Mouse (Mus musculus): ENCODE data around the gene Olfr273. TPM values are rescaled to one million over a fixed set of nuclear protein-coding genes. Genes with fewer than 3 reads are reported as not detected.
"Not testable (repeated sequence)": the region's sequence is repeated elsewhere in the genome, so short reads cannot be mapped to it uniquely, and the experiment has no call there.

Olfr273 gene
- polyA plus RNA-seq (2016; fragmentation: Nextera tagmentation; extraction: Ambion mirVana): not detected in 2 replicates

- H3K4me3 ChIP-seq (replicated peaks): no peak within 1 kb of the TSS
- H3K9me3 ChIP-seq: no peaks in the 10 kb centered on the region
- ATAC-seq (ENCODE audit: insufficient number of reproducible peaks, insufficient read depth, low FRiP score, low TSS enrichment, low read depth): no peak
- H3K27ac ChIP-seq: no peak within 1 kb of the TSS
- 73% methylated on average over 1 of the region's 1 CpGs for WGBS
- no peak within 1 kb of the TSS for H3K4me2 ChIP-seq
- no peaks in the 10 kb centered on the region for H3K27me3 ChIP-seq
- H3K4me1 ChIP-seq (replicated peaks): no peaks in the 10 kb centered on the region
- no peaks in the 10 kb centered on the region for H3K36me3 ChIP-seq
- no peak within 1 kb of the TSS for H3K9ac ChIP-seq (replicated peaks)
Observed at GRCm38 (mm10) chr4:52859136-52859535, at the start of gene Olfr273. Olfr273 (minus strand) TSS chr4:52859236.

DNA sequence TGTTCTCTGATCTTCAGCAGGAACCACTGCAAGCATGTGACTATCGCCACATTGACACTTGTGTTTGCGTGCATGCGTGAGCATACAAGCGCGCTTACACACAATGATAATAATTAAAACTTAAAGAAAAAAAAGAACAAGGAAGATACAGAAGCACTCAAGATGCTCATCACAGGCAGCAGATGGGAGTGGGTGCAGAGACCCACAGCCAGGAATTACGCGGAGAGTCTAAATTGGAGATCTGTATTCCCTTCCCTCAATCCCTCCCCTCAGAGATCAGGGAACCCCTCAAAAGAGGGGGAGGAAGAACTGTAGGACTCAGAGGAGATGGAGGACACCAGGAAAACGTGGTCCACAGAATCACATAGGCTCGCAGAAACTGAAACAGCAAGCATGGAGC lies 5.1 kb upstream of the Olfr273 start:
- Histone ChIP-seq H3K9ac (replicated peaks) (no peak overlapping the region), H3K4me3 (replicated peaks) (no peak overlapping the region), H3K36me3 (no peaks in the 10 kb centered on the region), H3K9me3 (no peaks in the 10 kb centered on the region), H3K27ac (no peak overlapping the region), H3K4me2 (no peak overlapping the region), H3K27me3 (no peaks in the 10 kb centered on the region), H3K4me1 (replicated peaks) (no peaks in the 10 kb centered on the region)
- ATAC-seq (ENCODE audit: insufficient number of reproducible peaks, insufficient read depth, low FRiP score, low TSS enrichment, low read depth): no peak
- 94% methylated on average over 9 of the region's 9 CpGs for WGBS

DNA sequence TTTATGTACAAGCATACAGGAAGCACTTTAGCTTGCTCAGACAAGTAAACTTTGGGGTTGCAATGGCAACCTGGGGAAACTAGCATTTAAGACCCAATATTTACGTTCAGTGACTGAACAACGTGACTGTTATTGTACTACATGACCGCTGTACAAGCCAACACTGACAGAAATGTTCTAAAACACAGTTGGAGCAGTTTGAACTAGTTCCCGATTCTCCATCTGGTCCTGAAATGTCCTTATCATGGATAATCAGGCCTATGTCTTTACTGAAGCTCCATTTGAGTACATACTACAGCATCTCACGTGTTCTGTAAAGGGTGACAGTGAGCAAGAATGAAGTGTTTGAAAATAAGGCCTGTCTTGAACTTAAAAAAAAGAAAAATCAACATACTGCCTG lies 9.4 kb downstream of the Olfr273 start:
- H3K4me2 ChIP-seq: no peak overlapping the region
- no peak for ATAC-seq (ENCODE audit: insufficient number of reproducible peaks, insufficient read depth, low FRiP score, low TSS enrichment, low read depth)
- H3K27me3 ChIP-seq: no peaks in the 10 kb centered on the region
- no peaks in the 10 kb centered on the region for H3K4me1 ChIP-seq (replicated peaks)
- no peak overlapping the region for H3K4me3 ChIP-seq (replicated peaks)
- H3K27ac ChIP-seq: no peak overlapping the region
- WGBS: 83% methylated on average over 5 of the region's 5 CpGs
- no peak overlapping the region for H3K9ac ChIP-seq (replicated peaks)
- no peaks in the 10 kb centered on the region for H3K36me3 ChIP-seq
- no peaks in the 10 kb centered on the region for H3K9me3 ChIP-seq

DNA sequence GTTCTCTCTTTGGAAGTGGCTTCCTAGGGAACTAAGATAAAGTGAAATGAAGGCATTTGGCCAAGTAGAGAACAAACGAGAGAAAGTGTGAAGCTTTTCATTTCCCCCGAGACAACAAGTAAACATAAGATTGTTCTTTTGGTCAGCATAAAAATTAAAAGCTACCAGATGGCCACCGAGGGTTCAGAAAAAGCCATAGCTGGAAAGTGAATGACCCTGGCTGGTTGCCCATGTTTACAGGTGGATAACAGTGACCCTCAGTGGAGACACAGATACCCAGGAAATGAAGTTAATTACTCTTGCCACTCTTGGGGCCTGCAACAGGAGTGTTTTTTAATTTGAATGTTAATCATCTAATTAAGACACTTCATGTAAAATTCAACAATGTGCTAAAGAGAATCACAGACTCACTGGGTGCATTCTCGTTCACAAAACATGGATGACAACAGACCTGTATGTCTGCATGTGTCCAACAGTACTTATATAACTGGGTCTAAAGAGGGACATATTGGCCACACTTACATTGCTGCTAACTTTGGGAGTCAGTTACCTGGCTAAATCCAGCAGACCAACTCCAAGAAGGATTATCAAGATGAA lies 9.9 kb downstream of the Olfr273 start:
- no peak overlapping the region for H3K9ac ChIP-seq (replicated peaks)
- H3K4me1 ChIP-seq (replicated peaks): no peaks in the 10 kb centered on the region
- no peaks in the 10 kb centered on the region for H3K27me3 ChIP-seq
- no peak overlapping the region for H3K27ac ChIP-seq
- no peak overlapping the region for H3K4me3 ChIP-seq (replicated peaks)
- H3K9me3 ChIP-seq: no peaks in the 10 kb centered on the region
- WGBS: 48% methylated on average over 4 of the region's 4 CpGs
- no peak for ATAC-seq (ENCODE audit: insufficient number of reproducible peaks, insufficient read depth, low FRiP score, low TSS enrichment, low read depth)
- H3K4me2 ChIP-seq: no peak overlapping the region
- no peaks in the 10 kb centered on the region for H3K36me3 ChIP-seq

DNA sequence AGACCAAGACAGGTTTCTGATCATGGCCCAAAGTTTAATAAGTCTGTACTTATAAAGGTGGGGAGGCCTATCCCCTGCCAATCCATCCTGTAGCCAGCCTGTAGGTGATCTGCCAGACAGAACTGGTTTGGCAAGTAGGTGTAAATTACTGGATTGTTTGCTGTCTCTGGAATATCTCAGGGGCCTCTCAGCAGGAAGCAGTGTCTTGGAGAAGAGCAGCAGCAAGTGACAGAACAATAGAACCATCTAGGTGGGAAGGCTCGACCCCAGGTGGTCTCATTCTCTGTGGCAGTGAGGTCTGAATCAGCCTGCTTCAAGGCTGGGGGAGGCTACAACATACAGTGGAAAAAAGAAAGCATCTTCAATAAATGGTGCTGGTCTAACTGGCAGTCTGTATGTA lies 13.6 kb downstream of the Olfr273 start:
- WGBS: 14% methylated on average over 1 of the region's 1 CpGs

GRCm38 (mm10) chr4:52821375-52821774 lies 37.7 kb downstream of the Olfr273 start:
- H3K9me3 ChIP-seq: no peaks in the 10 kb centered on the region
- no peak overlapping the region for H3K4me3 ChIP-seq (replicated peaks)
- H3K4me1 ChIP-seq (replicated peaks): no peaks in the 10 kb centered on the region
- no peak overlapping the region for H3K27ac ChIP-seq
- 94% methylated on average over 11 of the region's 11 CpGs for WGBS
- no peaks in the 10 kb centered on the region for H3K27me3 ChIP-seq
- H3K4me2 ChIP-seq: no peak overlapping the region
- no peak overlapping the region for H3K9ac ChIP-seq (replicated peaks)
- H3K36me3 ChIP-seq: no peaks in the 10 kb centered on the region
- no peak for ATAC-seq (ENCODE audit: insufficient number of reproducible peaks, insufficient read depth, low FRiP score, low TSS enrichment, low read depth)

More for the DNA sequence above, 13.6 kb downstream of the Olfr273 start:
- not testable (repeated sequence) for ATAC-seq (ENCODE audit: insufficient number of reproducible peaks, insufficient read depth, low FRiP score, low TSS enrichment, low read depth); H3K4me3 ChIP-seq (replicated peaks); H3K27ac ChIP-seq; H3K4me1 ChIP-seq (replicated peaks); H3K36me3 ChIP-seq; H3K9ac ChIP-seq (replicated peaks); H3K4me2 ChIP-seq; H3K9me3 ChIP-seq; H3K27me3 ChIP-seq

DNA sequence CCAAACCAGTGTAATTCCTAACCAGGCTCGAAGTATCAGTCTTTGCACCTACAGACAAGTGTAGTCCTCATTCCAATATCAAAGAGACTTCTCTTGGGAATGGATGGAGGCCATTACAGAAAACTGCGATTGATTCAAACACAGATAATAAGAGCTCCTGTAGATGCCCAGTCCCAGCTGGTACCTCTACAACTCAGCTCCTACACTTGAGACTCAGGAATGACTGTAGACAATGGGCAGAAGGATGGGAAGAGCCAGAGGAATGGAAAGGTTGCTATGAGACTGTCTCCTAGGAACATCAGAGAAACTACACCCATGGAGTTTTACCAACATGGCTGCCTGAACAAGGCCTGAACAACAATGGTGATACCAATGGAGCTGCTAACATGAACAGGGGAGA lies 44.7 kb downstream of the Olfr273 start, which contains the start of gene Olfr275:
TSS of gene Olfr275 (plus strand) at position 301 of the 400 bp plus-strand sequence.
- no peaks in the 10 kb centered on the region for H3K9me3 ChIP-seq
- no peaks in the 10 kb centered on the region for H3K4me1 ChIP-seq (replicated peaks)
- H3K27me3 ChIP-seq: no peaks in the 10 kb centered on the region
- no peak within 1 kb of the TSS for H3K4me2 ChIP-seq
- no peak within 1 kb of the TSS for H3K4me3 ChIP-seq (replicated peaks)
- ATAC-seq (ENCODE audit: insufficient number of reproducible peaks, insufficient read depth, low FRiP score, low TSS enrichment, low read depth): no peak
- no peaks in the 10 kb centered on the region for H3K36me3 ChIP-seq
- WGBS: 84% methylated on average over 2 of the region's 2 CpGs
- no peak within 1 kb of the TSS for H3K9ac ChIP-seq (replicated peaks)
- no peak within 1 kb of the TSS for H3K27ac ChIP-seq

- Histone ChIP-seq H3K9me3 (no peaks in the 10 kb centered on the region), H3K4me2 (no peak overlapping the region), H3K27ac (no peak overlapping the region), H3K9ac (replicated peaks) (no peak overlapping the region), H3K36me3 (no peaks in the 10 kb centered on the region), H3K4me1 (replicated peaks) (no peaks in the 10 kb centered on the region), H3K27me3 (no peaks in the 10 kb centered on the region), H3K4me3 (replicated peaks) (no peak overlapping the region)
- ATAC-seq (ENCODE audit: insufficient number of reproducible peaks, insufficient read depth, low FRiP score, low TSS enrichment, low read depth): no peak
- 35% methylated on average over 2 of the region's 2 CpGs for WGBS
Observed at GRCm38 (mm10) chr4:52811871-52812270, 47.2 kb downstream of the Olfr273 start.

Other genes starting within 250 kb of the Olfr273 start
- gene Olfr275, start 44.6 kb downstream of the Olfr273 start, polyA plus RNA-seq (2016; fragmentation: Nextera tagmentation; extraction: Ambion mirVana): not detected in 2 replicates
- gene Olfr272, start 59.9 kb upstream of the Olfr273 start, polyA plus RNA-seq (2016; fragmentation: Nextera tagmentation; extraction: Ambion mirVana): not detected in 2 replicates
- not detected in 2 replicates for gene Olfr270, start 105.3 kb upstream of the Olfr273 start, polyA plus RNA-seq (2016; fragmentation: Nextera tagmentation; extraction: Ambion mirVana)
- gene Nipsnap3a, start 130.0 kb upstream of the Olfr273 start, polyA plus RNA-seq (2016; fragmentation: Nextera tagmentation; extraction: Ambion mirVana): not detected in 2 replicates
- 52.2 and 53.6 TPM in 2 replicates for gene Nipsnap3b, start 152.6 kb upstream of the Olfr273 start, polyA plus RNA-seq (2016; fragmentation: Nextera tagmentation; extraction: Ambion mirVana)